Mouse (Mus musculus): ENCODE results near the gene Spata5.

Gene Spata5

GRCm38 (mm10) chr3:37419458-37419991 lies at the start of gene Spata5:
Gene Spata5, plus strand, starts transcription at chr3:37419896.
- peak; percentile 99 for DNase-seq (ENCODE audit: low read depth, low spot score)

- no peak for DNase-seq (ENCODE audit: low read depth, low spot score)
Measured at GRCm38 (mm10) chr3:37370407-37370806, 49.3 kb upstream of the Spata5 start.

GRCm38 (mm10) chr3:37373712-37374111 lies 46.0 kb upstream of the Spata5 start:
- DNase-seq (ENCODE audit: low read depth, low spot score): no peak

- no peak for DNase-seq (ENCODE audit: low read depth, low spot score)
Measured at GRCm38 (mm10) chr3:37377926-37378325, 41.8 kb upstream of the Spata5 start.

- no peak for DNase-seq (ENCODE audit: low read depth, low spot score)
Measured at GRCm38 (mm10) chr3:37378412-37378811, 41.3 kb upstream of the Spata5 start.

GRCm38 (mm10) chr3:37379201-37379600 lies 40.5 kb upstream of the Spata5 start:
- DNase-seq (ENCODE audit: low read depth, low spot score): no peak

- DNase-seq (ENCODE audit: low read depth, low spot score): no peak
Measured at GRCm38 (mm10) chr3:37379930-37380881, 39.5 kb upstream of the Spata5 start.

GRCm38 (mm10) chr3:37381457-37381856 lies 38.2 kb upstream of the Spata5 start:
- no peak for DNase-seq (ENCODE audit: low read depth, low spot score)

- no peak for DNase-seq (ENCODE audit: low read depth, low spot score)
Measured at GRCm38 (mm10) chr3:37383096-37383765, 36.5 kb upstream of the Spata5 start.

- no peak for DNase-seq (ENCODE audit: low read depth, low spot score)
Measured at GRCm38 (mm10) chr3:37387310-37387709, 32.4 kb upstream of the Spata5 start.

- no peak for DNase-seq (ENCODE audit: low read depth, low spot score)
Measured at GRCm38 (mm10) chr3:37396930-37397608, 22.6 kb upstream of the Spata5 start.

- no peak for DNase-seq (ENCODE audit: low read depth, low spot score)
Measured at GRCm38 (mm10) chr3:37397646-37398045, 22.1 kb upstream of the Spata5 start.

- DNase-seq (ENCODE audit: low read depth, low spot score): no peak
Measured at GRCm38 (mm10) chr3:37398661-37399395, 20.9 kb upstream of the Spata5 start.

GRCm38 (mm10) chr3:37401729-37402610 lies 17.7 kb upstream of the Spata5 start:
- DNase-seq (ENCODE audit: low read depth, low spot score): no peak

- DNase-seq (ENCODE audit: low read depth, low spot score): no peak
Measured at GRCm38 (mm10) chr3:37407598-37407997, 12.1 kb upstream of the Spata5 start.

GRCm38 (mm10) chr3:37413446-37413845 lies 6.2 kb upstream of the Spata5 start:
- no peak for DNase-seq (ENCODE audit: low read depth, low spot score)

GRCm38 (mm10) chr3:37414413-37414960 lies 5.2 kb upstream of the Spata5 start:
- peak; percentile 36 for DNase-seq (ENCODE audit: low read depth, low spot score)

GRCm38 (mm10) chr3:37418341-37418740 lies 1.4 kb upstream of the Spata5 start:
- no peak for DNase-seq (ENCODE audit: low read depth, low spot score)

GRCm38 (mm10) chr3:37418961-37419457 lies 687 bp upstream of the Spata5 start:
- DNase-seq (ENCODE audit: low read depth, low spot score): peak; percentile 38

GRCm38 (mm10) chr3:37420072-37420471 lies 376 bp downstream of the Spata5 start, which contains the start of gene Nudt6:
Gene Nudt6, minus strand, starts transcription at chr3:37420211.
- DNase-seq (ENCODE audit: low read depth, low spot score): peak; percentile 90

All from WW6 (cell line).